Mouse (Mus musculus): ENCODE measurements at regions not wholly inside any gene's neighbourhood (a gene's known extent, or its start where the extent isn't known, plus 50 kb on each side); places are given as distances from the start of the nearest gene placed in this dataset.

DNA sequence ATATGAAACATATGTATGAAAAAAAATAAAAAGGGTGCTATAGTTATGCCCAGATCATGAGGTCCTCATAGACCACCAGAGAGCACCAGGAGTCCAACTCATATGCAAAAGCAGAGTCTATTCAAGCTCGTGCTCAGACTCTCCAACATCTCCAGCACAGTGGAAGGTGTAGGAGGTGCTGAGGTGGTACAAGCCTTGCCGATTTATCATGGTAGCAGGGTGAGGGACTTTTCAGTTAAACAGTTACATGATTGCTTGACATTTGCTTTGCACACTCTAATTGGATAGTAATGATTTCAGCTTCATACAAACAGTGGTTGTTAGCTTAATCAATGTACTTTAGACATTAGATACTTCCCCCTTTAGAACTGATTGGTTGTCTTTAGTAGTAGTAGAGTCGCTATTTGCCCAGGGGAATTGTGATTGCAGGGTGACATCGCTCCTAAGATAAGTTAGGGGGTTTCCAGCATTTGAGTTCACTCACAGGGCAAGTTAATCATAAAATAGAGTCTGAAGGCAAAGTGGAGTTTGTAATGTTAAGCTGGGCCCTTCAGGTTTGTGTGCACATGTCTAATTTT lies 162.3 kb upstream of the Cdh9 start:
- TF ChIP-seq ZNF384 (IDR thresholded peaks at IDR 0.05; ENCODE audit: low read depth, low read length) = no peak
- TF ChIP-seq MXI1 (IDR thresholded peaks at IDR 0.05; ENCODE audit: low read depth, low read length) = no peak
- no peak for TF ChIP-seq USF1 (IDR thresholded peaks at IDR 0.05; ENCODE audit: low read depth, low read length)
- no peak for TF ChIP-seq USF2 (conservative IDR thresholded peaks at IDR 0.05; ENCODE audit: low read depth, low read length)
- no peak for TF ChIP-seq CTCF (conservative IDR thresholded peaks at IDR 0.05 in 1 of 2, IDR thresholded peaks at IDR 0.05 in 1 of 2; ENCODE audit: low read depth in 2 of 2, low read length in 2 of 2)
- TF ChIP-seq NRF1 (IDR thresholded peaks at IDR 0.05; ENCODE audit: low read depth, low read length) = no peak
- TF ChIP-seq E2F4 (IDR thresholded peaks at IDR 0.05; ENCODE audit: insufficient replicate concordance, low read depth, low read length) = no peak
- TF ChIP-seq MAX (IDR thresholded peaks at IDR 0.05; ENCODE audit: low read length) = no peak
- TF ChIP-seq POLR2A (IDR thresholded peaks at IDR 0.05; ENCODE audit: low read depth, low read length) = no peak
- no peak for TF ChIP-seq ZC3H11A (IDR thresholded peaks at IDR 0.05; ENCODE audit: low read depth, low read length)
- no peak for TF ChIP-seq POLR2AphosphoS2 (IDR thresholded peaks at IDR 0.05; ENCODE audit: low read depth, low read length)
- no peak for TF ChIP-seq CHD1 (IDR thresholded peaks at IDR 0.05; ENCODE audit: low read depth, low read length)

Data from CH12.LX (cell line).